Mouse (Mus musculus) hindbrain, embryonic 10.5 days (tissue): ENCODE data around the gene Wdr63. TPM values are rescaled to one million over a fixed set of nuclear protein-coding genes. Genes with fewer than 3 reads are reported as not detected.

ENCODE experiments used
- DNase-seq: peaks from one replicate; pipeline ENCODE4 v3.0.0-alpha.2; 2017; ENCODE audit warnings: low spot score
- H3K27ac ChIP-seq: fragments of 300-500 bp; sonication (generic); 2 replicates; pipeline ENCODE4 v1.5.1; 2016; ENCODE audit warnings: mild to moderate bottlenecking, moderate library complexity
- H3K27me3 ChIP-seq: fragments of 300-500 bp; sonication (generic); 2 replicates; pipeline ENCODE4 v1.6.1; 2016; ENCODE audit warnings: mild to moderate bottlenecking; ENCODE audit not compliant: poor library complexity, insufficient read depth, severe bottlenecking
- H3K36me3 ChIP-seq: fragments of 300-500 bp; sonication (generic); 2 replicates; pipeline ENCODE4 v1.6.1; 2016; ENCODE audit warnings: mild to moderate bottlenecking, moderate library complexity
- H3K4me1 ChIP-seq: fragments of 300-500 bp; sonication (generic); replicated peaks from 2 replicates; pipeline ENCODE4 v1.6.1; 2016; ENCODE audit warnings: mild to moderate bottlenecking
- H3K4me3 ChIP-seq: fragments of 300-500 bp; sonication (generic); 2 replicates; pipeline ENCODE4 v1.5.1; 2016; ENCODE audit warnings: mild to moderate bottlenecking, moderate library complexity
- H3K9me3 ChIP-seq: fragments of 300-500 bp; sonication (generic); 2 replicates; pipeline ENCODE4 v1.6.1; 2016; ENCODE audit warnings: mild to moderate bottlenecking, moderate library complexity
- WGBS: fragments of 180-500 bp; shearing (Covaris S2); methylation state at CpG from one replicate; pipeline ENCODE4 v1.1.7; 2016; 5-methylcytosine and 5-hydroxymethylcytosine counted together
- polyA plus RNA-seq: library from polyadenylated mRNA; unstranded; fragments of >200 nt; fragmentation: Nextera tagmentation; extraction: Ambion mirVana; gene quantifications from 2 replicates; pipeline ENCODE4 v1.2.1, GENCODE M21; 2016

Wdr63 gene
- polyA plus RNA-seq, 1 experiment from 2014 or later: 1.1 TPM

- Histone ChIP-seq H3K36me3 (no peaks in the 10 kb centered on the region), H3K27ac (no peak overlapping the region), H3K9me3 (no peaks in the 10 kb centered on the region), H3K4me3 (no peak overlapping the region), H3K4me1 (peaks cover 17% of the 10 kb centered on the region), H3K27me3 (peaks cover 32% of the 10 kb centered on the region)
- DNase-seq: no peak
- WGBS: 73% methylated on average over 5 of the region's 5 CpGs
Observed at GRCm38 (mm10) chr3:146146131-146146530, 38.2 kb upstream of the Wdr63 start.

GRCm38 (mm10) chr3:146145501-146145900 lies 37.6 kb upstream of the Wdr63 start:
- Histone ChIP-seq H3K4me1 (peaks cover 14% of the 10 kb centered on the region), H3K9me3 (no peaks in the 10 kb centered on the region), H3K27me3 (peaks cover 26% of the 10 kb centered on the region), H3K27ac (no peak overlapping the region), H3K4me3 (no peak overlapping the region), H3K36me3 (no peaks in the 10 kb centered on the region)
- DNase-seq: no peak
- WGBS: 61% methylated on average over 5 of the region's 5 CpGs

- no peaks in the 10 kb centered on the region for H3K4me1 ChIP-seq
- H3K36me3 ChIP-seq: 0 out of 2 replicates have a peak, but pooled peaks cover 3% of the 10 kb centered on the region
- no peak for DNase-seq
- WGBS: 85% methylated on average over 7 of the region's 7 CpGs
- H3K4me3 ChIP-seq: no peak overlapping the region
- H3K27me3 ChIP-seq: no peaks in the 10 kb centered on the region; the same call in 1 of the 2 replicates
- H3K9me3 ChIP-seq: no peaks in the 10 kb centered on the region
- H3K27ac ChIP-seq: no peak overlapping the region
Observed at GRCm38 (mm10) chr3:146142523-146142922, 34.6 kb upstream of the Wdr63 start.

- H3K4me3 ChIP-seq: no peak overlapping the region
- WGBS: 92% methylated on average over 7 of the region's 7 CpGs
- H3K27me3 ChIP-seq: no peaks in the 10 kb centered on the region
- H3K4me1 ChIP-seq: no peaks in the 10 kb centered on the region
- H3K27ac ChIP-seq: no peak overlapping the region
- H3K9me3 ChIP-seq: no peaks in the 10 kb centered on the region
- no peak for DNase-seq
- peaks cover 7% of the 10 kb centered on the region; the same call in 1 of the 2 replicates for H3K36me3 ChIP-seq
Observed at GRCm38 (mm10) chr3:146140276-146140675, 32.3 kb upstream of the Wdr63 start.

GRCm38 (mm10) chr3:146136422-146136821 lies 28.5 kb upstream of the Wdr63 start:
- H3K4me1 ChIP-seq: no peaks in the 10 kb centered on the region
- H3K4me3 ChIP-seq: no peak overlapping the region
- no peaks in the 10 kb centered on the region for H3K9me3 ChIP-seq
- 40% methylated on average over 10 of the region's 10 CpGs for WGBS
- no peak overlapping the region for H3K27ac ChIP-seq
- no peaks in the 10 kb centered on the region for H3K27me3 ChIP-seq
- no peak for DNase-seq
- peaks cover 7% of the 10 kb centered on the region; the same call in 1 of the 2 replicates for H3K36me3 ChIP-seq

GRCm38 (mm10) chr3:146135417-146135816 lies 27.5 kb upstream of the Wdr63 start:
- Histone ChIP-seq H3K9me3 (no peaks in the 10 kb centered on the region), H3K4me1 (no peaks in the 10 kb centered on the region), H3K27me3 (no peaks in the 10 kb centered on the region), H3K4me3 (no peak overlapping the region), H3K27ac (no peak overlapping the region), H3K36me3 (peaks cover 7% of the 10 kb centered on the region; the same call in 1 of the 2 replicates)
- no peak for DNase-seq
- 87% methylated on average over 2 of the region's 2 CpGs for WGBS

- no peaks in the 10 kb centered on the region for H3K4me1 ChIP-seq
- H3K36me3 ChIP-seq: peaks cover 7% of the 10 kb centered on the region; the same call in 1 of the 2 replicates
- no peaks in the 10 kb centered on the region for H3K27me3 ChIP-seq
- WGBS: 82% methylated on average over 9 of the region's 9 CpGs
- no peaks in the 10 kb centered on the region for H3K9me3 ChIP-seq
- no peak overlapping the region for H3K27ac ChIP-seq
- H3K4me3 ChIP-seq: no peak overlapping the region
- DNase-seq: no peak
Observed at GRCm38 (mm10) chr3:146134834-146135233, 26.9 kb upstream of the Wdr63 start.

- DNase-seq: no peak
Observed at GRCm38 (mm10) chr3:146127205-146127604, 19.3 kb upstream of the Wdr63 start.

GRCm38 (mm10) chr3:146123464-146123825 lies 15.5 kb upstream of the Wdr63 start:
- Histone ChIP-seq H3K4me3 (no peak overlapping the region), H3K27ac (no peak overlapping the region), H3K4me1 (peaks cover 21% of the 10 kb centered on the region), H3K36me3 (no peaks in the 10 kb centered on the region), H3K27me3 (peaks cover 18% of the 10 kb centered on the region), H3K9me3 (no peaks in the 10 kb centered on the region)
- DNase-seq: no peak
- WGBS: 85% methylated on average over 9 of the region's 9 CpGs

More at GRCm38 (mm10) chr3:146127205-146127604, 19.3 kb upstream of the Wdr63 start:
- Histone ChIP-seq H3K27ac (no peak overlapping the region), H3K4me1 (peaks cover 11% of the 10 kb centered on the region), H3K9me3 (no peaks in the 10 kb centered on the region), H3K36me3 (0 out of 2 replicates have a peak, but pooled peaks cover 7% of the 10 kb centered on the region), H3K27me3 (no peaks in the 10 kb centered on the region), H3K4me3 (no peak overlapping the region)
- 74% methylated on average over 6 of the region's 6 CpGs for WGBS

GRCm38 (mm10) chr3:146122807-146123463 lies 15.0 kb upstream of the Wdr63 start:
- Histone ChIP-seq H3K36me3 (no peaks in the 10 kb centered on the region), H3K9me3 (no peaks in the 10 kb centered on the region), H3K27ac (no peak overlapping the region), H3K4me1 (peaks cover 21% of the 10 kb centered on the region), H3K27me3 (peaks cover 23% of the 10 kb centered on the region), H3K4me3 (no peak overlapping the region)
- WGBS: 85% methylated on average over 8 of the region's 8 CpGs
- no peak for DNase-seq

- DNase-seq: no peak
- peaks cover 31% of the 10 kb centered on the region for H3K27me3 ChIP-seq
- H3K27ac ChIP-seq: peak overlapping the region; percentile 86
- peak overlapping the region; percentile 46 for H3K4me3 ChIP-seq
- peaks cover 28% of the 10 kb centered on the region for H3K4me1 ChIP-seq
- H3K9me3 ChIP-seq: no peaks in the 10 kb centered on the region
- no peaks in the 10 kb centered on the region for H3K36me3 ChIP-seq
- whole genome bisulfite sequencing: 35% methylated on average over 3 of the region's 3 CpGs
Observed at GRCm38 (mm10) chr3:146122125-146122420, 14.1 kb upstream of the Wdr63 start.

GRCm38 (mm10) chr3:146121310-146122124 lies 13.6 kb upstream of the Wdr63 start:
- 9% methylated on average over 25 of the region's 25 CpGs for WGBS
- peak; percentile 67 for DNase-seq
- H3K36me3 ChIP-seq: no peaks in the 10 kb centered on the region
- H3K9me3 ChIP-seq: no peaks in the 10 kb centered on the region
- peaks cover 37% of the 10 kb centered on the region for H3K27me3 ChIP-seq
- peak overlapping the region; percentile 46 for H3K4me3 ChIP-seq
- peak overlapping the region; percentile 86 for H3K27ac ChIP-seq
- peaks cover 30% of the 10 kb centered on the region for H3K4me1 ChIP-seq

GRCm38 (mm10) chr3:146117997-146118457 lies 10.1 kb upstream of the Wdr63 start:
- Histone ChIP-seq H3K36me3 (no peaks in the 10 kb centered on the region), H3K27me3 (peaks cover 44% of the 10 kb centered on the region), H3K9me3 (no peaks in the 10 kb centered on the region), H3K4me1 (peaks cover 24% of the 10 kb centered on the region), H3K27ac (no peak overlapping the region), H3K4me3 (peak overlapping the region; percentile 36; the same call in 1 of the 2 replicates)
- no peak for DNase-seq
- 59% methylated on average over 9 of the region's 9 CpGs for WGBS
